Mouse (Mus musculus): ENCODE measurements around the gene Efcab10. TPM values are rescaled to one million over a fixed set of nuclear protein-coding genes. Genes with fewer than 3 reads are reported as not detected.
A peak's percentile ranks its signal among the peaks of the same experiment; 100 is the strongest.

Efcab10 gene
- polyA plus RNA-seq, 1 experiment from 2014 or later, result 17.7 TPM

GRCm38 (mm10) chr12:33434758-33435157, 40.1 kb downstream of the Efcab10 start:
- Histone ChIP-seq H3K4me2 (replicated peaks; ENCODE audit: low read depth, low read length) (no peak overlapping the region), H3K4me3 (ENCODE audit: low read depth, low read length) (no peak overlapping the region), H3K9ac (replicated peaks; ENCODE audit: low read depth) (no peak overlapping the region), H3K27me3 (replicated peaks; ENCODE audit: insufficient read depth, low read length) (no peaks in the 10 kb centered on the region), H3K36me3 (ENCODE audit: insufficient read depth, low read length) (no peaks in the 10 kb centered on the region), H3K4me1 (ENCODE audit: insufficient read depth, low read depth, low read length) (peaks cover 4% of the 10 kb centered on the region; the same call in 1 of the 2 replicates), H3K9me3 (ENCODE audit: low read length) (no peaks in the 10 kb centered on the region), H3K27ac (ENCODE audit: low read length) (no peak overlapping the region)
- TF ChIP-seq EP300 (IDR thresholded peaks at IDR 0.05) (no peak), CTCF (IDR thresholded peaks at IDR 0.05) (peak; percentile 45)
- WGBS, result 97% methylated on average over 4 of the region's 4 CpGs
- no peak for ATAC-seq
- DNase-seq (ENCODE audit: low spot score), result no peak

Other genes with a start within 250 kb of the Efcab10 start
- 9.6 and 10.2 TPM in 2 replicates for gene Atxn7l1, start 247.2 kb upstream of the Efcab10 start, polyA plus RNA-seq (2015; fragmentation: Nextera tagmentation; extraction: Ambion mirVana)
- gene Twistnb, start 34.8 kb downstream of the Efcab10 start, polyA plus RNA-seq (2015; fragmentation: Nextera tagmentation; extraction: Ambion mirVana), result 52.4 and 57.2 TPM in 2 replicates